Mouse (Mus musculus): Measurements from ENCODE around the gene Hyou1. TPM values are rescaled to one million over a fixed set of nuclear protein-coding genes. Genes with fewer than 3 reads are reported as not detected.
"Not testable (repeated sequence)": the region's sequence is repeated elsewhere in the genome, so short reads cannot be mapped to it uniquely, and the experiment has no call there.

Gene Hyou1
- polyA plus RNA-seq, 1 experiment from 2014 or later, result 26.8 TPM

DNA sequence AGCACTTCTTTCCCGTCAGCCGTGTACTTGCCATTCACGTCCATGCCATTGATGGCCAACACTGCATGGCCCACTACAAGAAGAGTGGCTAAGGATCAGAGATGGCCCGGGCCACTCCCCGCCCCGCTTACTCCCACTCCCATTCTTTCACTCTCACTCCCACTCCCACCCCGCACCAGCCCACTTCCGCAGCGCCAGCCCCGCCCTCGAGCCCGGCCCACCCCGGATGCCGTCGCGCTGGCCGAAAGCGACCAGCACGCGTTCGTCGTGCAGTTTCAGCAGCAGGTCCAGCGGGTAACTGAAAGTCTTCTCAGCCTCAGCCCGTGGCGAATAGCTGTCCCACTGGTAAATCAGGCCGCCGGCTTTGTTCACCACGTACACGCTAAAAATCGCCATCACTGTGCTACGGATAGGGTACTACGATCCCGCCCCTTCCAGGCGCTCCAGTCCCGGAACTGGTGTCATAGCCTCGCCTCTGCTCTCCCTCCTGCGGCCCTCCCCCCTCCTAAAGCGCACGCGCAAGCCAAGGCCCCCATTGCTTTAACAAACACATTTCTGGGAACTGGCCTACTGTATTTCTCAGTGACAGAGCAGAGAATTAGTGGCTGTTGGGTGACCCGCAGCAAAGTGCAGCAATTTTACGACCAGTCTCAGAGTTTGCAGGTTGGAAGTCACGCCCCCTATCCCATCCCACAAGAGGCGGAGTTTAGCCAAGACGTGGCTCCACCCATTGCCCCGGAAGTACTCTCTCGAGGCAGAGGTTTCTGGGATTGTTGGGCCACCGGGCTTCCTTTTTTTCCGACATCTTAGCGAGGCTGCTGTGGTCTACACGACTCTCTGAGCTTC lies 27.8 kb downstream of the Hyou1 start, which contains the start of the genes Rps25 and Trappc4:
Rps25 (plus strand) TSS at position 234 of the 846 bp plus-strand sequence.
Trappc4 (minus strand) TSS at position 695 of the 846 bp plus-strand sequence.
- no peaks in the 10 kb centered on the region for H3K27me3 ChIP-seq (ENCODE audit: control insufficient read depth, insufficient read depth, low read depth, low read length)
- peak within 1 kb of the TSS; percentile 98 for H3K27ac ChIP-seq (ENCODE audit: low read length)
- under 1% methylated on average over 51 of the region's 51 CpGs for WGBS
- peaks cover 19% of the 10 kb centered on the region for H3K4me1 ChIP-seq (ENCODE audit: control insufficient read depth, insufficient read depth, low read length)
- H3K9me3 ChIP-seq (replicated peaks; ENCODE audit: control insufficient read depth, low read length, poor library complexity, severe bottlenecking), result no peaks in the 10 kb centered on the region
- H3K36me3 ChIP-seq (ENCODE audit: control insufficient read depth, insufficient read depth, low read length), result peaks cover 37% of the 10 kb centered on the region
- H3K4me3 ChIP-seq (ENCODE audit: low read depth, low read length), result peak within 1 kb of the TSS; percentile 79
- peak within 1 kb of the TSS; percentile 84 for H3K9ac ChIP-seq (ENCODE audit: low read depth, low read length)
- ATAC-seq, result peak; percentile 97
- peak within 1 kb of the TSS; percentile 71 for H3K4me2 ChIP-seq (ENCODE audit: low read length)

DNA sequence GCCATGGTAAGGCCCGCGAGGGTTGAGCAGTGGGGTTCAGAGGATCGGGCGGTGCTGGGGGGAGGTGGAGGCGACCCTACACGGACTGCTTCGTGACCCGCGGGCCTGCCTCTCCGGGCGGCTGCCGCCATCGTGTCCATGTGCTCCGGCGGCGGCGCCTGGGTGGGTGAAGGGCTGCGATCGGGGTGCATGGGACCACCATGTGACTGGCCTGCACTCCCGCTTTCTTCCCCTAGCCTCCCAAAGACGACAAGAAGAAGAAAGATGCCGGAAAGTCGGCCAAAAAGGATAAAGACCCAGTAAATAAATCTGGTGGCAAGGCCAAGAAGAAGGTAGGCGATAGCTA lies 28.4 kb downstream of the Hyou1 start:
- no peak; the same call in 1 of the 2 replicates for ATAC-seq
- Histone ChIP-seq H3K27me3 (ENCODE audit: control insufficient read depth, insufficient read depth, low read depth, low read length) (no peaks in the 10 kb centered on the region), H3K4me3 (ENCODE audit: low read depth, low read length) (peak overlapping the region; percentile 79), H3K36me3 (ENCODE audit: control insufficient read depth, insufficient read depth, low read length) (peaks cover 34% of the 10 kb centered on the region), H3K9ac (ENCODE audit: low read depth, low read length) (peak overlapping the region; percentile 84), H3K4me2 (ENCODE audit: low read length) (peak overlapping the region; percentile 71), H3K4me1 (ENCODE audit: control insufficient read depth, insufficient read depth, low read length) (peaks cover 19% of the 10 kb centered on the region), H3K9me3 (replicated peaks; ENCODE audit: control insufficient read depth, low read length, poor library complexity, severe bottlenecking) (no peaks in the 10 kb centered on the region), H3K27ac (ENCODE audit: low read length) (peak overlapping the region; percentile 98)
- WGBS, result 0% methylated on average over 24 of the region's 24 CpGs

DNA sequence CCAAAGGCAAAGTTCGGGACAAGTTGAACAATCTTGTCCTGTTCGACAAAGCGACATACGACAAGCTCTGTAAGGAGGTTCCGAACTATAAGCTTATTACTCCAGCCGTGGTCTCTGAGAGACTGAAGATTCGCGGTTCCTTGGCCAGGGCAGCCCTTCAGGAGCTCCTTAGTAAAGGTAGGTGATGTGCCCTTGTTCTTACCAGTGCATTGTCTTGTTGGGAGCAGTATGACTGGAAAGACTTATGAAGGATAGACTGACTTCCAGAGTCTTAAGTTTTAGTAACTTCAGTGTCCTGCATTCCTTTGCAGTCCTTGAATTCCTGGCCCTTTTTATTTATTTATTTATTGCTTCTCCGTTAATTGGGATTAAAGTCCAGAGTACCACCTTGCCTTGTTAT lies 29.4 kb downstream of the Hyou1 start:
- H3K9ac ChIP-seq (ENCODE audit: low read depth, low read length), result peak overlapping the region; percentile 84; the same call in 1 of the 2 replicates
- not testable (repeated sequence) for ATAC-seq; H3K9me3 ChIP-seq (replicated peaks; ENCODE audit: control insufficient read depth, low read length, poor library complexity, severe bottlenecking); H3K27ac ChIP-seq (ENCODE audit: low read length); H3K27me3 ChIP-seq (ENCODE audit: control insufficient read depth, insufficient read depth, low read depth, low read length)
- WGBS, result 83% methylated on average over 9 of the region's 9 CpGs
- peaks cover 31% of the 10 kb centered on the region for H3K36me3 ChIP-seq (ENCODE audit: control insufficient read depth, insufficient read depth, low read length)
- peak overlapping the region; percentile 71 for H3K4me2 ChIP-seq (ENCODE audit: low read length)
- peak overlapping the region; percentile 79 for H3K4me3 ChIP-seq (ENCODE audit: low read depth, low read length)
- peaks cover 19% of the 10 kb centered on the region for H3K4me1 ChIP-seq (ENCODE audit: control insufficient read depth, insufficient read depth, low read length)

DNA sequence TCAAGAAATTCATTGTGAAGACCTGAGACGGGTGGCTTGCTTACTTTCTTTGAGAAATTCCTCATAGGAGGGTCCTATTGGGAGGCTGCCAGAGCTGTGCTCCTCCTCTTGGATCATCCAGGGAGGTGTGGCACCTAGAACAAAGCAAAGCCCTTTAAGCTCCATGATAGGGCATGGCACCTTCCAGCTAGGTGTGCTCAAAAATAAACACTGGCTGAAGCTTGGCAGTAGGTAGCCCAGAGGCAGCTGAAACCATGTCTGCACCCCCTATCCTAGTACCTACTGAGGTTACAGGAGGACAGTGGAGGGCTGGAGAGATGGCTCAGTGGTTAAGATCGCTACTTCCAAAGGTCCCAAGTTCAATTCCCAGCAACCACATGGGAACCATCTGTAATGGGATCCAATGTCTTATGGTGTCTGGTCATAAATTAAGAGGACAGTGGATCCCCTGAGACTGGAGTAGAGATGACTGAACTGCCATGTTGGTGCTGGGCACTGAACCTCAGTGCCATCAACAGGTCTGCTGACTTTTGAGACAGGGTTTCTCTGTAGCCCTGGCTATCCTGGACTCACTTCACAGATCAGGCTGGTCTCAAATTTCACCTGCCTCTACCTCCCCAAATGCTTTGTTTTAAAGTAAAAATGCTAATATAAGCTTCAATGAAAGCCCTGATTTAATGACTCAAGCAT lies 31.5 kb downstream of the Hyou1 start:
- peaks cover 15% of the 10 kb centered on the region for H3K4me1 ChIP-seq (ENCODE audit: control insufficient read depth, insufficient read depth, low read length)
- peaks cover 13% of the 10 kb centered on the region; the same call in 1 of the 2 replicates for H3K36me3 ChIP-seq (ENCODE audit: control insufficient read depth, insufficient read depth, low read length)
- H3K9ac ChIP-seq (ENCODE audit: low read depth, low read length), result no peak overlapping the region
- H3K27me3 ChIP-seq (ENCODE audit: control insufficient read depth, insufficient read depth, low read depth, low read length), result no peaks in the 10 kb centered on the region
- WGBS, result 89% methylated on average over 2 of the region's 2 CpGs
- H3K9me3 ChIP-seq (replicated peaks; ENCODE audit: control insufficient read depth, low read length, poor library complexity, severe bottlenecking), result no peaks in the 10 kb centered on the region
- ATAC-seq, result no peak
- no peak overlapping the region for H3K4me3 ChIP-seq (ENCODE audit: low read depth, low read length)
- no peak overlapping the region for H3K27ac ChIP-seq (ENCODE audit: low read length)
- no peak overlapping the region for H3K4me2 ChIP-seq (ENCODE audit: low read length)

DNA sequence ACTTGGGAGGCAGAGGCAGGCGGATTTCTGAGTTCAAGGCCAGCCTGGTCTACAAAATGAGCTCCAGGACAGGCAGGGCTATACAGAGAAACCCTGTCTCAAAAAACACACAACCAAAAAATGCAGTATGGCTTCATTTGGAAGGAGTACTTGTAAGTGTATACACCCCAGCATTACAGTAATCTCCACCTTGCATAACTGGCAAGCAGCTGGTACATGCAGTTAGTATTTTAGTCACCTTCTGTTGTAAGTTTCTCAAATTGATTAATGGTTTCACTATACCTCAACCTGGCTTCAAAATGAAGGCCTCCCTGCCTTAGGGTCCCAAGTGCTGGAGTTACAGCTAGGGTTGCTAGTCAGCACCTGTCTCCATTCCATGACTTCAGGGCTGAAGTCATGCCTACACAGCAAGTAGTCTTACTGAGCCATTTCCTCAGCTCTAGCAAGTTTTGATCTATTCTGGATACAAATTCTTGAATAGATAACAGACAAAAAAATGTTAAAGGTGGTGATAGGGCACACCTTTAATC lies 32.4 kb downstream of the Hyou1 start:
- Histone ChIP-seq H3K4me2 (ENCODE audit: low read length) (no peak overlapping the region), H3K36me3 (ENCODE audit: control insufficient read depth, insufficient read depth, low read length) (peaks cover 13% of the 10 kb centered on the region; the same call in 1 of the 2 replicates), H3K4me1 (ENCODE audit: control insufficient read depth, insufficient read depth, low read length) (peaks cover 16% of the 10 kb centered on the region), H3K9me3 (replicated peaks; ENCODE audit: control insufficient read depth, low read length, poor library complexity, severe bottlenecking) (no peaks in the 10 kb centered on the region), H3K4me3 (ENCODE audit: low read depth, low read length) (no peak overlapping the region), H3K27ac (ENCODE audit: low read length) (no peak overlapping the region), H3K9ac (ENCODE audit: low read depth, low read length) (no peak overlapping the region), H3K27me3 (ENCODE audit: control insufficient read depth, insufficient read depth, low read depth, low read length) (no peaks in the 10 kb centered on the region)
- no peak for ATAC-seq
- 81% methylated on average over 1 of the region's 1 CpGs for WGBS

DNA sequence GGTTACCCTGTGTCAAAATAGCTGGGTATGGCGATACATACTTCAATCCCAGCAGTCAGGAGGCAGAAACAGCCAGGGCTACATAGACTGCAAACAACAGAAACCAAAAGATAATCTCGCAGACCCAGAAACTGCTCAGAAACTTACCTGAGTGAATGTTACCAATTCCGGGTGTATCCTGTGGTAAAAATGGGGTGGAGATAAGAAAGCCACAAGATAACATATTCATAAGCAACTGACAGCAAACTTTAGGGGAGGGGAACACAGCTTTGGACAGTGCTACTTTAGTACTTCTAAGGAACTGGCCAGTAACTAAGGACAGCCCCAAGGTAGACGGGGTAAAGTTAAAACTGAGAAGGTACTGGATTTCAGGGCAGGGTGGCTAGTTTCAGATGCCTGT lies 33.0 kb downstream of the Hyou1 start:
- Histone ChIP-seq H3K4me1 (ENCODE audit: control insufficient read depth, insufficient read depth, low read length) (peaks cover 20% of the 10 kb centered on the region), H3K9me3 (replicated peaks; ENCODE audit: control insufficient read depth, low read length, poor library complexity, severe bottlenecking) (no peaks in the 10 kb centered on the region), H3K4me2 (ENCODE audit: low read length) (no peak overlapping the region), H3K27ac (ENCODE audit: low read length) (no peak overlapping the region), H3K4me3 (ENCODE audit: low read depth, low read length) (no peak overlapping the region), H3K36me3 (ENCODE audit: control insufficient read depth, insufficient read depth, low read length) (peaks cover 13% of the 10 kb centered on the region; the same call in 1 of the 2 replicates), H3K9ac (ENCODE audit: low read depth, low read length) (no peak overlapping the region), H3K27me3 (ENCODE audit: control insufficient read depth, insufficient read depth, low read depth, low read length) (no peaks in the 10 kb centered on the region)
- WGBS, result 89% methylated on average over 4 of the region's 4 CpGs
- no peak for ATAC-seq

DNA sequence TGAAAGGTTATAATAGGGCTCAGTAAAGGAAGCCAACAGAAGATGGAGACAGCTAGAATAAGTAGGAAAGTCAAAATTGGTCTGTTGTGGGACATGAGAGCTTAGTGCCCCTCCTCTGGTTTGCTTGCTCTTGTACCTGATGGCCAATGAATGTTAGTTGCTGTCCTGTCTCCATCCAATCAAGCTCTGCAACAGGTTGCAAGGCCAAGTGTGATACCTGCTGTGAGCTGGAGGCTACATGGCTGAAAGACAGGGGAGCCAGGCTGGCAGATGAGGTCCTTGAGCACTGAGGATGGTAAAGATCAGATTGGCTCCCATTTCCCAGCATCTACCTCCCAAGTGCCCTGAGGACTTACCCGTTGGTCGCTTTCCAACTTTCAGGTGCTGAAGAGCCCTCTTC lies 33.5 kb downstream of the Hyou1 start:
- 85% methylated on average over 2 of the region's 2 CpGs for WGBS
- Histone ChIP-seq H3K4me3 (ENCODE audit: low read depth, low read length) (no peak overlapping the region), H3K36me3 (ENCODE audit: control insufficient read depth, insufficient read depth, low read length) (peaks cover 13% of the 10 kb centered on the region; the same call in 1 of the 2 replicates), H3K9me3 (replicated peaks; ENCODE audit: control insufficient read depth, low read length, poor library complexity, severe bottlenecking) (no peaks in the 10 kb centered on the region), H3K27ac (ENCODE audit: low read length) (no peak overlapping the region), H3K4me1 (ENCODE audit: control insufficient read depth, insufficient read depth, low read length) (peaks cover 22% of the 10 kb centered on the region), H3K27me3 (ENCODE audit: control insufficient read depth, insufficient read depth, low read depth, low read length) (no peaks in the 10 kb centered on the region), H3K9ac (ENCODE audit: low read depth, low read length) (no peak overlapping the region), H3K4me2 (ENCODE audit: low read length) (no peak overlapping the region)
- no peak for ATAC-seq

DNA sequence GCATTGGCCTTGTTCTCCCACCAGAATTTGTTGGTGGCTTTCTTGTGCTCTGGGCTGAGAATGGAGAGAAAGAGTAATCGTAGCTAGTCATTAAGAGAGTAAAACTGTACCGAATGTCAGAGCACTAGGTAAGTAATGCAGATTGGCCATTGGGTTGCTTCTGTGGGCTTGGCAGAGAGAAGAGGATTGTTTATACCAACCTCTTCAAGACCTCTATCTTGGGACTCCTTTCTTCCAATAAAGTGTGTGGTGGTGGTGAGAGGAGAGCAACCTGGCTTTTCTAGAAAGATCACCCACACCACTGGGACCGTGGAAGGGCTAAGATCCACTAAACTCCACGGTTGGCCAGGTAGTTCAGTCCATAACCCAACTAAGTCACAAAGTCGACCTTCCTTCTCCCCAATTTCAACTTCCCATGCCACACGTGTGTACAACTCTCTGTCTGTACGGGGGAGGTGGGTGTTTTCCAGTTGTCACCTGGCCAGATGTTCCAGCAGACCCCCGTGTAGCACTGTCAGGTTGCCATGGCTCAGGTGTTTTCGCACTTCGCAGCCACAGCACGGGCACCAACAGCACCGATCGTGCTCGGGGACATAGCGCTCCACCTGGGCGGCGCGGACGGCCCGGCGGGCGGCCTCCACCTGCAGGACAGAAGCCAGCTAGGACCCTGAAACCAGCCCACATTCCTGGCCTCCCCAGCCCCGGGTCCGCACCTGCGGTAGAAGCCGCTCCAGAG lies 38.0 kb downstream of the Hyou1 start:
- 0 out of 2 replicates have a peak, but pooled peaks cover 4% of the 10 kb centered on the region for H3K36me3 ChIP-seq (ENCODE audit: control insufficient read depth, insufficient read depth, low read length)
- peak overlapping the region; percentile 97 for H3K9ac ChIP-seq (ENCODE audit: low read depth, low read length)
- no peaks in the 10 kb centered on the region for H3K9me3 ChIP-seq (replicated peaks; ENCODE audit: control insufficient read depth, low read length, poor library complexity, severe bottlenecking)
- peak; percentile 76 for ATAC-seq
- peak overlapping the region; percentile 84 for H3K4me3 ChIP-seq (ENCODE audit: low read depth, low read length)
- no peaks in the 10 kb centered on the region for H3K27me3 ChIP-seq (ENCODE audit: control insufficient read depth, insufficient read depth, low read depth, low read length)
- H3K27ac ChIP-seq (ENCODE audit: low read length), result peak overlapping the region; percentile 71
- peak overlapping the region; percentile 89 for H3K4me2 ChIP-seq (ENCODE audit: low read length)
- 8% methylated on average over 26 of the region's 26 CpGs for WGBS
- peaks cover 19% of the 10 kb centered on the region for H3K4me1 ChIP-seq (ENCODE audit: control insufficient read depth, insufficient read depth, low read length)
